Comparison of ENCODE assay signal across 25 mouse cellular contexts in the genomic region with DNA sequence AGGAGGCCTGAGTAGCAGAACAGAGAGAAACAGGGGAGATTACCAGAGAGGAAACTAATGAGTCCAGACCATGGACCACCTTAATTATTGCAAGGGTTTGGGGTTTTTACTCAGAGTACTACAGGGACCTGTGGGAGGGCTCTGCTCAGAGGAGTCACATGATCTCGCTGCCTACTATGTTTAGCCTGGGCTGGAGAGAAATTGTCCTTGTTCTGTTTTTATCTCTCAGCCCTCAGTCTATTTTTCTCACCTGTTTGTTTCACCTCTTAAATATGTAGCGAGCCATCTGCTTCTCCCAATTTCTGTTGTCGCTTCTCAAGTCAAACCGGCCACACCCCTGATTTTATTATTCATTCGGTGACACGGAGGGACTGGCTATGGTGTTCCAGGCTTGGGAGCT. TPM values are rescaled to one million over a fixed set of nuclear protein-coding genes. Genes with fewer than 3 reads are reported as not detected.
A peak's percentile ranks its signal among the peaks of the same experiment; 100 is the strongest.
DNase-seq lines count a peak whose midpoint lies in the region; ATAC-seq and TF ChIP-seq lines count a peak whose summit lies in the region.
"Had no signal": no experiment of that assay in that cellular context is flagged by ENCODE, and none has a peak within 500 bp of the region (broad histone marks: within the 10 kb centered on the region; RNA-seq: fewer than 3 reads in every experiment).

No protein-coding gene starts in this region.

- H3K27me3 ChIP-seq in heart, embryonic 13.5 days (replicated peaks): no peaks in the 10 kb centered on the region
- no peaks in the 10 kb centered on the region for H3K27me3 ChIP-seq in small intestine, adult 2 months (ENCODE audit: control insufficient read depth, insufficient read depth, low read length)
- H3K27me3 ChIP-seq: hindbrain, embryonic 15.5 days; intestine, embryonic 15.5 days; kidney, embryonic 15.5 days; limb, embryonic 12.5 days; liver, embryonic 12.5 days had no signal

- H3K27ac ChIP-seq in heart, embryonic 13.5 days (replicated peaks): peak overlapping the region; percentile 59
- H3K27ac ChIP-seq in small intestine, adult 2 months (ENCODE audit: insufficient read depth, low read depth, low read length): peak overlapping the region; percentile 42; the same call in 1 of the 2 replicates
- H3K27ac ChIP-seq: forebrain, embryonic 10.5 days; hindbrain, embryonic 15.5 days; intestine, embryonic 15.5 days; kidney, embryonic 15.5 days; limb, embryonic 12.5 days; liver, embryonic 12.5 days had no signal

- peaks cover 18% of the 10 kb centered on the region for H3K4me1 ChIP-seq in heart, embryonic 13.5 days
- H3K4me1 ChIP-seq in small intestine, adult 2 months (ENCODE audit: control insufficient read depth, insufficient read depth, insufficient read length, low read length): no peaks in the 10 kb centered on the region
- H3K4me1 ChIP-seq: hindbrain, embryonic 15.5 days; intestine, embryonic 15.5 days; kidney, embryonic 15.5 days; limb, embryonic 12.5 days; liver, embryonic 12.5 days had no signal

- no peak for TF ChIP-seq CTCF in small intestine, adult 2 months (IDR thresholded peaks at IDR 0.05; ENCODE audit: extremely low read depth, insufficient read length, insufficient replicate concordance, low read depth, low read length)

- no peak overlapping the region for H3K4me2 ChIP-seq in heart, embryonic 13.5 days
- H3K4me2 ChIP-seq: hindbrain, embryonic 15.5 days; intestine, embryonic 15.5 days; kidney, embryonic 15.5 days; limb, embryonic 12.5 days; liver, embryonic 12.5 days had no signal

- TF ChIP-seq POLR2A in small intestine, adult 2 months (IDR thresholded peaks at IDR 0.05; ENCODE audit: low read depth, low read length): no peak

- intact Hi-C loops in heart, postnatal 36 days (cut with DNase I): no loop called here

- no peak overlapping the region for H3K4me3 ChIP-seq in heart, embryonic 13.5 days
- H3K4me3 ChIP-seq in small intestine, adult 2 months (ENCODE audit: low read depth, low read length): no peak overlapping the region
- H3K4me3 ChIP-seq: forebrain, embryonic 10.5 days; hindbrain, embryonic 15.5 days; intestine, embryonic 15.5 days; kidney, embryonic 15.5 days; limb, embryonic 12.5 days; liver, embryonic 12.5 days had no signal

- DNase-seq in heart, postnatal 36 days: no peak
- peak; percentile 51 for DNase-seq in right cerebral cortex, adult 18-20 months
- DNase-seq in right cerebral cortex, postnatal 4 days: no peak
- DNase-seq in brain, adult 2 months (ENCODE audit: low read depth, low spot score): peak; percentile 77
- DNase-seq in kidney, postnatal 36 days: no peak
- DNase-seq: adrenal gland, postnatal 25 days; cerebellum, adult 2 months; cerebellum, postnatal 36 days; gastrocnemius, postnatal 14 days; lung, adult 2 months; lung, postnatal 4 days; spleen, adult 18-20 months; thymus, adult 18-20 months; thymus, postnatal 4 days had no signal

- peaks cover 3% of the 10 kb centered on the region; the same call in 1 of the 2 replicates for H3K9me3 ChIP-seq in heart, embryonic 13.5 days
- H3K9me3 ChIP-seq: G1E; hindbrain, embryonic 15.5 days; intestine, embryonic 15.5 days; kidney, embryonic 15.5 days; limb, embryonic 12.5 days; liver, embryonic 12.5 days had no signal

- peak overlapping the region; percentile 28 for H3K9ac ChIP-seq in heart, embryonic 13.5 days
- H3K9ac ChIP-seq: hindbrain, embryonic 15.5 days; intestine, embryonic 15.5 days; kidney, embryonic 15.5 days; limb, embryonic 12.5 days; liver, embryonic 12.5 days had no signal

- no peaks in the 10 kb centered on the region for H3K36me3 ChIP-seq in heart, embryonic 13.5 days
- no peaks in the 10 kb centered on the region for H3K36me3 ChIP-seq in small intestine, adult 2 months (ENCODE audit: control insufficient read depth, insufficient read depth, low read length)
- H3K36me3 ChIP-seq: forebrain, embryonic 10.5 days; G1E; hindbrain, embryonic 15.5 days; intestine, embryonic 15.5 days; kidney, embryonic 15.5 days; limb, embryonic 12.5 days; liver, embryonic 12.5 days had no signal

- WGBS in heart, embryonic 13.5 days: 55% methylated on average over 6 of the region's 6 CpGs
- WGBS in small intestine, adult 2 months: 68% methylated on average over 6 of the region's 6 CpGs

- no peak for ATAC-seq in heart, embryonic 13.5 days (ENCODE audit: extremely low read depth, insufficient number of reproducible peaks, low FRiP score, low TSS enrichment)
- ATAC-seq: CD4-positive, CD25-positive, alpha-beta regulatory T cell, adult 4 months; intestine, embryonic 15.5 days; liver, embryonic 12.5 days; midbrain, embryonic 16.5 days had no signal

RNA-seq across cellular contexts. Expression of a gene that starts 14.9 kb away (rescaled TPM):
- 36.6 and 36.9 TPM in 2 replicates for polyA plus RNA-seq in heart, embryonic 13.5 days (2015; fragmentation: Nextera tagmentation; extraction: Ambion mirVana)
- 10 to 100 TPM; 37.8 to 37.9 TPM for total RNA-seq in heart, postnatal 36 days (2021)
- 1.5 and 4.0 TPM in 2 replicates for polyA plus RNA-seq in small intestine, adult 2 months (2012; rRNA removed)

Comparison
In these comparisons a context has a peak if more than half of its experiments do, and no peak if none do; other contexts are left out.
1. DNase-seq: peak in right cerebral cortex, adult 18-20 months (single experiment) and brain, adult 2 months (single experiment); none in heart, postnatal 36 days (0 of 2), right cerebral cortex, postnatal 4 days (single experiment) and kidney, postnatal 36 days (0 of 2).